Mouse (Mus musculus) embryo, embryonic 9.5 days (tissue): Measurements from ENCODE around the gene Foxs1.

ENCODE experiments used
- DNase-seq: peaks from one replicate; pipeline ENCODE4 v3.0.0-alpha.2; 2017; ENCODE audit errors: extremely low spot score

The Foxs1 gene

DNA sequence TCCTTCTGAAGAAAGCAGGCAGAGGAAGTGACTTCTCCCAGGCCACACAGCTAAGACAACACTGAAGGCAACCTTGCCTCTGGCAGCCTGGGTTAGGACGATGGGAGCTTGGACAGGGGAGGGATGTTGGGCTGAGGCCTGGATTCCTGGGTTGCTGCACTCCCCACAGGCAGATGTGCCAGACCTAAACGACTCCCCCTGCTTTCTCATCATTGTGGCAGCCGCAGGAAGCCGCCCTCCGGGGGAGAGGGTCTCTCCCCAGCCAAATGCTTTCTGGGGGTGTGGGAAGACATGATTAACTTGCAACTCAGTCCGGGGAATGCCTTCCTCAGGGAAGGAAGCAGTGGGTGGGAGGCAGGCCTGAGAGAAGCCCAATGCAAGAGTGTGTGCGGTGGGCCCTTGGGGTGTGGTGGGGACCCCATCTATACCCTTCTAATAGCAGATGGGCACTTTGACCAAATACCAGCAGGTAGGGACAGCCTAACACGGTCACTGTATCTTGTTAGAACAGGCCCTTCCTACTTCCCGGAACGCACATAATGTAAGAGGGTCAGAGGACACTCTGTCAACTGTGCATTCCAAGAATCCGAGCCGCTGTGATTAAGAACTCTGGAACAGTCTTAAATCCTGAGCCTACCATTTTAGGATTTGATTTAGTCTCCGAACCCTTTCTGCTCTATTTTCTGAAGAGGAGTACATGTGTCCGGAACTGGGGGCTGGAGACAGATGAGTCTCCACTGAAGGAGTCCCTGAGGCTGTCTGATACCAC is 4.6 kb downstream of the Foxs1 start:
- no peak for DNase-seq

DNA sequence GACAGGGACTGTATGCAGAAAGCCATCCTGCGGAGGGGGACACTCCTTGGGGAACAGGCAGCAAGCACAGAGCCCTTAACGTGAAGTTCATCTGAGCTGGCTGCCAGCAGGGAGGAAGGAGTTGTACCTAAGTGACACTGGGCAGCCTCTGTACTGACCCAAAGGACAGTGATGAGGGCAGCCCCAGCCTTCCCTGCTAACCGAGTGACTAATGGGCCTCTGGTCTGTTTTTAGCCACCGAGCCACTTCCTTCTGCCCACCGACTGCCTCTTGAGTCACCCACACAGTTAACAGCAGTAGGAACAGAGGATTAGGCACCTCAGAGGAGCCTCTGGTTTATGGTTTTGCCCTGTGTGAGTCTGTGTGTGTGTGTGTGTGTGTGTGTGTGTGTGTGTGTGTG is 5.6 kb downstream of the Foxs1 start:
- DNase-seq, result no peak

DNA sequence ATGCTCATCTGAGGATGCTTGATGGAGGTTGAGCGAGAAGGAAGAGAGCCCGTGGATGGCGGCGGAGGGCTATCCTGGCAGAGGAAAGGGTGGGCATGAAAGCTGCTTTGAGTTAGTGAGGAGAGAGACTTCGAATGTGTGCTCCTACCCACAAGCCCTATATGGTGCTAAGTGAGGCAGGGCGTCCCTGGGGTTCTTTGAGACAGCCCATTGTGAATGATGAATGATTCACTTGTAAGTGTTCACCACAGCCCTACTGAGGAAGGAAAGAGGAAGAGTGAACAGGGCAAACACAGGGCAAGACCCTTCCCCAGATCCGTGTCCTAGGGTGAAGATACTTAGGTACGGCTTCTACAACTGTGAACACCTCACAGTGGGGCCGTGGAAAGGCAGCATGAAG is 6.1 kb downstream of the Foxs1 start:
- DNase-seq, result no peak

DNA sequence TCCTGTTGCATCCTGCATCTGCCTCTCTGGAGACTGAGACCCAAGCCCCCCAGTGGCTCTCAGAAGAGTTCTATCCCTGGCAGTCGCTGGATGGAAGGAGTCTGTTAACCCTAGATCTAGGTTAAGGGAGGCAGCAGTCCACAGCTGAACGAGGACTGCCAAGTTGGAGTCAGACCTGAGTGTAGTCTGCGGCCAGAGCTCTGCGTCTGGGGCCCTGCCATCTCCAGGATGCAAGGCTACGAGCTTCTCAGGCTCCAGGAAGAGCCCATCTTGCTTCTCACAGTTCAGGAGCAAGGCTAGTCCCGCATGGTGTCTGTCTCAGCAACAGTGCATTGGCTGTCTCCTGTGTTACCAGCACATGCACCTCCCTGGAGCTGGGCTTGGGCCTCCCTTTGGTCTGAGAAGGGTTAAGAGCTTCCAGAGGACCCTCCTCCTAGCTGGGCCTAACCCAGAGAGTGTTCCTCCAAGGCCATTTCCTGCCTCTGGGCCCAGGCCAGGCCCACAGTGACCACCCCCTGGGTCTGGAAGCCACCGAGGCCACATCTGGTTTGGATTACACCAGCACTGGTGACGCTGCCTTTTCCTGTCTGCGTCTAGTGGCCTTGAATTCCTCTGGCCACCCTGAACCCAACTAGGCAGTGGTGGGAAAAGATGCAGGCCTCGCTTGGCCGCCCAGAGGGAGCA is 7.7 kb downstream of the Foxs1 start:
- peak; percentile 77 for DNase-seq

DNA sequence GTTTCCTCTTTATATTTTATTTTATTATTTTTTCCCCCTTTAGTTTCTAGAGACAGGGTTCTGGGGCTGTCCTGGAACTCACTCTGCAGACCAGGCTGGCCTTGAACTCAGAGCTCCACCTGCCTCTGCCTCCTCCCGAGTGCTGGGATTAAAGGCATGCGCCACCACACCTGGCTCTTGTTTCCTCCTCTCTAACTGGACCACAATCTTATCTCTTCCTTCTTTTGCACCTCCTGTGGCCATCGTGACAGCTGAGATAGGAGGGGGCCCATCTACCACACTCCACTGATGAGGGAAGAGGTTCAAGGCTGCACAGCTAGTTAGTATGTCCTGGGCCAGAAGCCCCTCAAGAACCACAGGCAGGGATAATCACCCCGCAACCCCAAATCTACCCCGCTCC is 8.5 kb downstream of the Foxs1 start:
- DNase-seq, result no peak

DNA sequence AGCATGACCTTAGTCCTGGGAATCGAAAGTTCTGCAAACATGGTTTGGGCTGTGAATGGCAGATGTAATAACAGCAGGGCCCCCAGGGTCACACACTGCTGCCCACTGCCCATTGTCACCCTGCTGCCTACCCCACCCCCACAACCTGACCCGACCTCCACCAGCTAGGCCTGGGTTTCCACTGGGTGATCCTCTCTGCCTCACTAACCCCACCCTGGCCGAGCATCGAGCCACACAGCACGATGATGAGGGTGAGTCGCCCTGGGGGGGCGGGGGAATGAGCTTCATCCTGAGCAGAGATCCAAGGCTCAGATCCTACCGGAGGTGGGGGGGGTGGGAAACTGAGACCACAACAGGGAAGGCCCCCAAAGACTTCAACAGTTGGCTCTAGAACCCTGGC is 8.9 kb downstream of the Foxs1 start:
- no peak for DNase-seq

DNA sequence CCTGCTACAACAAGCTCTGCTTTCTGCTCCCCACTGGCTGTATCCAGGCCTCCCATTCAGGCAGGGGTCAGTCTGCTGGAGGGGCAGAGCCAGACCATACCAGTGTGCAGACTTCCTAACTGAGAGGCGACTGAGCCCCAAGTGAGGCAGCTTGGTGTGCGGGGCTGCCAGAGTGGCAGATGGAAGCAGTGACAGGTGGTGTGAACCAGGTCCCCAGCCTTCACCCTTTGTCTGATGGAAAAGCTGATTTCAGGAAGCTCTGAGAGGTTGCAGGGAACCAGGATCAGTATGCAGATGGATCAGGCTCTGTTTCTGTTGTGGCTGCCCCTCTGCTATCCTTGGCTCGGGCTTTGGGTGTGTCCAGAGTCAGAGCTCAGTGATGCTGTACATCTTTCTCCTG is 9.4 kb downstream of the Foxs1 start:
- no peak for DNase-seq

DNA sequence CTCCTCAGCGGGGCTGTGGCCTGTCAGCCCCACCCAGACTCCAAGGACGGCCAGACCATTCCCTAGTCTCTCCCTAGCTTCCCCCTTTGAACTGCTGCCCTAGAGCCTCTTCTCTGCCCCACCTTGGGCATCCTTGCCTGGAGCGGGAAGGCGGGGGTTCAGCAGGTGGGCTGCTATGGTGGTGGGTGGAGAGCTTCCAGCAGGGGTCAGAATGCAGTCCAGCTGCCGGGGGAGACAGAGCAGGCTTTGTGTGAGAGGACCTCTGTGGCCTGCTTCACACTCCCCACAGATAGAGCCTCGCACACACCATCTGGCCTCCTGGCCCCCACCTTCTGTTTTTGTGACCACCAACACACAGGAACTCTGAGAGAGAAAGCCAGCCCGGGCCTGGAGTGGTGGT is 10.6 kb downstream of the Foxs1 start:
- DNase-seq, result no peak

DNA sequence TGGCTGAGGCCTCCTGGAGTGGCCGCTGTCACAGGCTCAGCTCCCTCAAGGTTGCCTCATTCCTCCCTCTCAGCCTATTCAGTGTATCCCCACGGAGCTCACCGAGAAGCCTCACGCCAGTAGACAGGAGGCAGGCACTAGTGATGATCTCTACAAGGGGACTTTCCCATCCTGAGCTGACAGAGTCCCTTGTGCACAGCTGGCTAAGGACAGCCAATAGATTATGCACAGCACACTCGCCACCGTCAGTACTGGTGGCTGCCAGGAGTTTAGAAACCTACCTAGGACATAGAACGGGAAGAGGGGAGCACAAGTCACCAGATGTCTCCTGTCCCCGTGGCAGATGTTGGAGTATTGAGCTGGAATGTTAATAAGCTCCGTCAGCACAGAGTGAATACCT is 15.3 kb downstream of the Foxs1 start:
- no peak for DNase-seq

DNA sequence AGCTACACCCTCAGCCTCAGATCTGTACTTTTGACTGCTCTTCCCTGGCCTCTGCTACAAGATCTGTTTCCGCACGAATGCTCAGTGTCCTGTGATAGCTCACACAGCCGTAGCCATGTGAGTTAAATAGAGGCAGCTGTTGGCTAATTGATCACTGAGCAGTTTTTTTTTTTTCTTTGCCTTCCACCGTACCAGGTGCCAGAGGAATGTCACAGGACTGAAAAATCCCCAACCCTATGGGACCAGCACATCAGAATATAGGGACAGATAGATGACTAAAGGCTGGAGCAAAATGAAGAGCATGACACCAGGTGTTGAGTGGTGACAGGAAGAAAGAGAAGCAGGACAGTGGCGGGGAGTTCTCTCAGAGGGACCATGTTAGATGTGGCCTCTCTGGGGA is 16.9 kb downstream of the Foxs1 start:
- DNase-seq, result no peak

DNA sequence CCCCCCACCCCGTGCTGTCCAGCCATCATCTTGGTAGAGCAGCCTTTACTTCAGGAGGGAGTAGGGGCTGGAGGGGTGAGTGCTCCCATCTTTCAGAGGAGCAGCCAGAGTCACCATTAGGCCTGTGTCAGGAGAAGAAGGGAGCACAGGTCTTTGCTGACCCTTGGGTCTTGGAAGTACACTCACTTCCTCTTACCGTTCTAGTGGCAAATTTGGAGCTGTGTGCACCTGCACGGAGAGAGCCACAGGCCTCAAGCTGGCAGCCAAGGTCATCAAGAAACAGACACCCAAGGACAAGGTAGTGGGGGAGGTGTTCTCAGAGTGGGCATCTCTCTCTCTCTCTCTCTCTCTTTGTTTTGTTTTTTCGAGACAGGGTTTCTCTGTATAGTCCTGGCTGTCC is 17.6 kb downstream of the Foxs1 start:
- DNase-seq, result no peak

DNA sequence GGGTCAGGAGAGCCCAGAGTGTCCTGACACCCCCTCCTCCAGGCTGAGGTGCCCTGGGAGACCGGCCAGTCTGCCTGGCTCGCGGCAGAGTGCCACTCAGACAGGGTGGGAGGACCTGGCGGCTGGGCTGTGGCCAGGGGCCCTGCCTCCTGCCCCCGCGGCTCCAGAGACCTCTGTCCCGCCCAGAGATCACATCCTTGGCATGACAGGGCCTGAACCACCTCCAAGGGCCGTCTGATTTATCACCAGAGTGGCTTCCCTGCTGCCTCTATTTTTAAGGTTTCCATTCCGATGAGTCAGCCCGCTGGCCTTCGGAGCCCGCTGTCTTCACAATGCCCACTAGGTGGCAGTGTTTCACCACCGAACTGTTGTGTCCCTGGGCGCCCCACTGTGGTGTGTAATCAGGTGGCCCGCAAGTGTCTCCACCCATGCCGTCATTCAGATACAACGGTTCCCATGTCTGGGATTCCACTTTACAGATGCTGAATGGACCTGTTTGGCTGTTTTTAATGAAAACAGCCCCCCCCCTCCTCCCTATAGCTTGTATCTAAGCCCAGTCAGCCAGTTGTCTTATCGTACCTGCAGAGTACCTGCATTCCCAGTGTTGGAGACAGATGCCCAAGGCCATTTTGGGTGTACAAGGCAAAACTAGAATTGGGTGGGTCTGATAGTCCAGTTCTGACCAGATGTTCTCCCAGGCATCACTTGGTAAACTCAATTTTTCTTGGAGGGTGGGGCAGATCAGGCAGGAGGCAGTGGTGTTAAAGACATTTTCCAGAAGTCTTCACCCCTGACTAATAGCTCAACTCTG is 18.5 kb downstream of the Foxs1 start:
- peak; percentile 83 for DNase-seq

DNA sequence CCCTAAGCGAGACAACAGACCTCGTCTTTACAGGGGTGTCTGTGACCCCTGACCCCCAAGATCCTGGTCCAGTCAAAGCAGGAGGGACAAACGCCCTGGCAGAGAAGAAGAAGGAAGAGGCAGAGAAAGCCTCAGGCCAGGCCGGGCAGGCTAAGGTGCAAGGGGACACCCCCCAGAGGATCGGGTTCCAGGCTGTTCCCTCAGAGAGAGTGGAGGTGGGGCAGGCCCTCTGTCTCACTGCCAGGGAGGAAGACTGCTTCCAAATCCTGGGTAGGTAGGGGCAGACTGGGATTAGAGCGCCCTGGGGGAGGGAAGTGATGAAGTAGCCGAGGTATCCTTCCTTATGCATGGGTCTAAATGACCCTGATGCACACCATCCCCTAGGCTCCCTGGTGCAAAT is 19.5 kb downstream of the Foxs1 start:
- DNase-seq, result no peak

DNA sequence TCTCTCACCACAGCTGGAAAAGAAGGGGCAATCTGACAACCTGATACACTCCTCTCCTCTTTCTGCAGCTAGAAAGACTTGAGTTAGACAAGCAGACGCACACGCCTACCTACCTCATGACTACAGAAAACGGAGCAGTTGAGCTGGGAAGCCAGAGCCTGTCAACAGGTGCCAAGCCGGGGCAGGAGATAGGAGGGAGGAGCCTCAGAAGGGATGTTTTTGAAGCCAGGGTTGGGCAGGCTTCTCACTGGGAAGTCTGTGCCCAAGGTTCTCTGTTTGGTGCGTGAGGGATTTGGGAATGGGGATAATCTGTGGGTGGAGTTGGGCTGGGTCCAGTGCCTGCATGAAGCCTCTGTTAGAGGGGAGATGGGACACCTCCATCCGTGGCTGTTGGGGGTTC is 21.6 kb downstream of the Foxs1 start:
- no peak for DNase-seq

DNA sequence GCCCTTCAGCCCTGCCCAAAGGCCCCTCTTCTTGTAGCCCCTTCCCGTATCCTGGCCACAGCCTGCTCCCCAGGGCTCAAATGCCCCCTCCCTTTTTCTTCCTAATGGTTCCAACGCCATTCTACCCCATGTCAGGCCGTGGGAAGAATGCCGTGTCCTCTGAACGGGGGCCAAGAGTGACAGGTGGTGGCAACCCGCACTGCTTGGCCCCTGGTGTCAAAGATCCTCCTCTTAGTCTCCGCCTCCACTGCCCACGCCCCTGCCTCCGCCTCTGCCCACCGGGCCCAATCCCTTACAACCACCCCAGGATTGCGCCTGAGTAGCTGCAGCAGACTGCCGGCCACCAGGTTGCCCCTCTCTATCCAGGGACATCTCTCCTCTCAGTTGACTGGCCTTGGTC is 22.0 kb downstream of the Foxs1 start, which contains the start of gene Mylk2:
TSS of gene Mylk2 (plus strand) at position 322 of the 400 bp plus-strand sequence.
- no peak for DNase-seq

DNA sequence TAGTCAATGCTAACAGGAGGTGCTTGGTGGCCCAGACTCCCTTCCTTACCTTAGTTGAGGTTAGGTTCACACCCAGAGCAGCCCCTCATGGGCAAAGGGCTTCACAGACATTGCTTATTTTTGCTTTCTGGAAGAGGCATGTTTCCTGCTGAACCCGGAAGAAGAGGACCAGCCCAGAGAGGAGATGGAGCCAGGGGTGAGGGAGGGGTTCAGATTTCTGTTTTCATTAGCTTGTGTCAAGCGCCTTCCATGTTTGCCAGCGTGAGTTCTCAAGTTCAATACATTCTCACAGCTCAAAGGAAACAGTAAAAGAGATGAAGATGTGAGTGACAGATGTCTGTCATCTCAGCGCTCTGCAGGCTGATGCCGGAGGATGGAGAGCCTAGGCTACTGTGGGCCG is 23.2 kb downstream of the Foxs1 start:
- no peak for DNase-seq

DNA sequence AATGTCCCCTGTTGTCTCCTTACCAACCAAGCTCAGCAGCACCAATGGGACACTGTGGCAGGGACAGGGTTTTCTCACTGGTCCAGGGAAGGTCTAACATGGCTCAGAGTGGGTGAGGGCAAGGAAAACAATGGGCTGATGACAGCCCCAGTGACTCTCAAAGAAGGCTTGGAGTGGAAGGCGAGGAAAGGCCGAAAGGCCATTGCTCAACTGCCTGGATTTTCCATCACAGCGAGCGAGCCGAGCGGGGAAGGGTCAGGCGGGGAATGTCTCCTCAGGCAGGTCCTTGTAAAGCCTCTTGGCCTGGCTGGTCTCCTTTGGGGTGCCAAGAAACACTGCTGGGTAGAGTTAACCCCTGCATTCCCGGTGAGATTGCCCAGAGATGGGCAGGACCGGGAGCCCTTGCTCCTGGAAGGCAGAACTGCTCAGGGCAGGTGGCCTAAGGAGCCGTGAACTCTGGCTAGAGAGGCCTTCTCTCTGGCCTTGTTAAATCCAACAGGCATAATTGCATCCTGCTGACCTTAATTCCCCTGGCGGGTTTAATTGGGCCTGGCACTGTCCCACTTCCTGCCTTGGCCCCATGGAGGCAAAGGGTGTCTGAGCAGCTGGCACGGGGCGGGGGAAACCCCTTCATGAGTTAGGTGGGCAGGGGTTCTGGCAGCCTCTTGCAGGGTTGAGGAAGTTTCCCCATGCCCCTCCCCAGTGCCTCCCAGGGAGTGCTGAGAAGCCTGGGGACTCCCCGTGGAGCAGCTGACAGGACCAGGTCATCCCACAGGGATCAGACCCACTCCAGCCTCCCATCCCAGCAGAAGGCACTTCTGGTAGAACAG is 25.7 kb downstream of the Foxs1 start:
- DNase-seq, result no peak

DNA sequence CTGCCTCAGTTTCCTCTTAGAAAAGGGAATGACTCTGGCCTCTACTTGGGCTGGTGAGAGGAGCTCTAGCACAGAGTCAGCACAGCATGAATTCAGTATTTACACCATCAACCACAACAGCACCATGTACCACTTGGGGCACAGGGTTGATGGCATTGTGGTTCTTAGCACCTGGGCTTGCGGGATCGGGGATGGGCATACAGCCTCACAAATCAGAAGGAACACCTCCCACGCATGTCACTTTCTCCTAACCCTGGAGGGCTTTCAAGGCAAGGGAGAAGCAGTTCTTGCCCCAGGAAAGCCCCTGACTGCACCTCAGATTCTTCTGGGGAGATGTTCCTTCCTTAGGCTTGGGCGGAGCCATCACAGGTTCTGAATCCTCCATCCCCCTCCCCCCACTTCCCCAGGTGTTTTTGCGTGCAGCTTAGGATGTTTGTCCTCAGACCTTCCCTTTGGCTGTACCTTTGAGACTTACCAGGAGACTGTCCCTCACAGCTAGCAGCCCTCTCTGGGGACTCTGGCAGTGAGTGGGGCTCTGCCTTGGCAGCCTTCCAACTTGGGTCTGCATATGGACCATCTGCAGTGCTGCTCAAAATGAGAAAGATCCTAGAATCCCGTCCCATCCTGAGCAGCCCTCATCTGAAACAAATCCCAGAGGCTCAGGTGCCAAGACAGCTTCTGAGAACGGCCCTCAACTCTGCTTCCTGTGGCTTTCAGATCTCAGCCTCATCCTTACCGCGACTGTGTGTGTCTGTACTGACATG is 26.6 kb downstream of the Foxs1 start:
- no peak for DNase-seq

DNA sequence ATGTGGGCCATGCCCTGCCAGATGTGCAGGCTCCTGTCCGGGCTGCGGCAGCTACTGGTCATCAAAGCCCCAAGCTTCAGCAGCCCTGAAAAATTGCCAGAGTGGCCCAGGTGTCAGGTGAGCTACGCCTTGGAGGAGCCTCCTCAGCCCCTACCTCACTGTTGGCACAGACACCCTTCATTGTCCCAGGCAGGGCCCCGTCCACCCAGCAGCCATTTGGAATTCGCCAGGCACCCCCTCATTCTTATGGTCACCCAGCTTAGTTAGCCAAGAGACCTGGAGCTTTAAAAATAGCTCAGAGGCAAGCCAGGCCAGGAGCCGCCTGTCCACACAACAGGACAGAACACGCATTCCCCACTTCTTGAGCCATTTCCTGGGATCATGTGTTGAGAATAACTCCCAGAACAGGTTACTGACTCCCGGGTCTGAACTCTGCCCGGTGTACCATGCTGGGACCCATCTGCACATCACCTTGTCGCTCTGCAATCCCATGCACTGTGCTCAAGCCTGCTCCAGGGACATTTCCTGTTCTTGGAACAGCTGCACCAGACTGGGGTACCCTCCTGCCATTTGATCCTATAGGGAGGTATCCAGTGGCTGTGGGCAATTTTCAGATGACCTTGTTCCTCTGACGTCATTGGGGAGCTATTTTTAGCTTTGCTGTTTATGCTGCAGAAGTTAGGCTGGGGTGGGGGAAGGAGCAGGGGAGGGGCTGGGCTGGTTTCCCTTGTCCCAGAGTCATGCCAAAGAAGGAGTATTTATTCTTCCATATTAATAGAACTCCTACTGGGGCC is 27.8 kb downstream of the Foxs1 start:
- DNase-seq, result no peak

DNA sequence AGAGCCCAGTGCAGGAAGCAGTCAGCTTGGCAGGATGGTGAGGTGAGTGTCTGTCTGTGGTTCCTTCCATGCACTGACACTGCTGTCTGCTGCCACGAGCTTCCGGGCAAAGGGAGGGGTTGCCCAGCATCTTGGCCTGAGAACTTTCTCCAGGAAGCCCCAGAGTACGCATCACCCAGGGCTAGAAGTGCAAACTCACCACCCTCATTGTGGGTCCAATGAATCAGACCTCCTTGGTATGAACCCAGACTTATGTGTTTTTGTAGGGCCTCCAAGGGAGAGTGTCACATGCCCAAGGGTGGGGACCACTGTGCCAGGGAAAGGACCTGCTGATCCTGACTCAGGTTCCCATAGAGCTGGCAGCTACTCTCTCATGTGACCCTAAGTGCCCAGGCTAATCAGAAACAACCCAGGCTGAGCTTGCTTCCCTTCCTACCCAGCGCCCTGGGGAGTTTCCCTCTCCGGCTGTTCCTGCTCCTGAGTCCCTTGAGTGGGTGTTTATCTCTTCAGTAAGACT is 28.8 kb downstream of the Foxs1 start:
- DNase-seq, result no peak
